Mouse (Mus musculus): ENCODE results near the gene Spx. TPM values are rescaled to one million over a fixed set of nuclear protein-coding genes. Genes with fewer than 3 reads are reported as not detected.

The Spx gene
- polyA plus RNA-seq (2015; fragmentation: Nextera tagmentation; extraction: Ambion mirVana), result 0.22 and 0.24 TPM in 2 replicates

GRCm38 (mm10) chr6:142412906-142413491, at the start of gene Spx:
Gene Spx, plus strand, starts transcription at chr6:142413441.
- no peak for DNase-seq (ENCODE audit: low spot score)

GRCm38 (mm10) chr6:142365742-142366472, 47.3 kb upstream of the Spx start:
- DNase-seq (ENCODE audit: low spot score), result no peak

GRCm38 (mm10) chr6:142366473-142367018, 46.7 kb upstream of the Spx start:
- DNase-seq (ENCODE audit: low spot score), result no peak

GRCm38 (mm10) chr6:142367565-142367964, 45.7 kb upstream of the Spx start:
- no peak for DNase-seq (ENCODE audit: low spot score)

GRCm38 (mm10) chr6:142369568-142369967, 43.7 kb upstream of the Spx start:
- DNase-seq (ENCODE audit: low spot score), result no peak

- DNase-seq (ENCODE audit: low spot score), result no peak
Observed at GRCm38 (mm10) chr6:142377081-142377480, 36.2 kb upstream of the Spx start.

GRCm38 (mm10) chr6:142378576-142379330, 34.5 kb upstream of the Spx start:
- DNase-seq (ENCODE audit: low spot score), result no peak

- no peak for DNase-seq (ENCODE audit: low spot score)
Observed at GRCm38 (mm10) chr6:142379961-142380360, 33.3 kb upstream of the Spx start.

GRCm38 (mm10) chr6:142381615-142382014, 31.6 kb upstream of the Spx start:
- DNase-seq (ENCODE audit: low spot score), result no peak

- DNase-seq (ENCODE audit: low spot score), result no peak
Observed at GRCm38 (mm10) chr6:142384521-142384920, 28.7 kb upstream of the Spx start.

- DNase-seq (ENCODE audit: low spot score), result no peak
Observed at GRCm38 (mm10) chr6:142386285-142387010, 26.8 kb upstream of the Spx start.

GRCm38 (mm10) chr6:142387011-142387754, 26.1 kb upstream of the Spx start, which contains the start of the genes Recql and Golt1b:
Gene Recql, minus strand, starts transcription at chr6:142387087.
Gene Golt1b, plus strand, starts transcription at chr6:142387221.
- peak; percentile 97 for DNase-seq (ENCODE audit: low spot score)

GRCm38 (mm10) chr6:142387755-142388271, 25.4 kb upstream of the Spx start:
- no peak for DNase-seq (ENCODE audit: low spot score)

- DNase-seq (ENCODE audit: low spot score), result no peak
Observed at GRCm38 (mm10) chr6:142389101-142389500, 24.1 kb upstream of the Spx start.

GRCm38 (mm10) chr6:142392312-142392711, 20.9 kb upstream of the Spx start:
- DNase-seq (ENCODE audit: low spot score), result no peak

- DNase-seq (ENCODE audit: low spot score), result no peak
Observed at GRCm38 (mm10) chr6:142394669-142395068, 18.6 kb upstream of the Spx start.

- no peak for DNase-seq (ENCODE audit: low spot score)
Observed at GRCm38 (mm10) chr6:142395756-142396155, 17.5 kb upstream of the Spx start.

- DNase-seq (ENCODE audit: low spot score), result no peak
Observed at GRCm38 (mm10) chr6:142411140-142411539, 2.1 kb upstream of the Spx start.

- DNase-seq (ENCODE audit: low spot score), result no peak
Observed at GRCm38 (mm10) chr6:142413845-142414244, 604 bp downstream of the Spx start.

GRCm38 (mm10) chr6:142414597-142414996, 1.4 kb downstream of the Spx start:
- no peak for DNase-seq (ENCODE audit: low spot score)

Measured in thymus, postnatal 0 days (tissue).